Mouse (Mus musculus): ENCODE data around the gene 1700007K13Rik. TPM values are rescaled to one million over a fixed set of nuclear protein-coding genes. Genes with fewer than 3 reads are reported as not detected.

Gene 1700007K13Rik
- polyA plus RNA-seq, 1 experiment from 2014 or later: not detected

- 61% methylated on average over 6 of the region's 6 CpGs for WGBS (ENCODE audit: insufficient replicate concordance)
Measured at GRCm38 (mm10) chr2:28440842-28441241, 25.3 kb downstream of the 1700007K13Rik start.

GRCm38 (mm10) chr2:28435401-28435800 lies 30.7 kb downstream of the 1700007K13Rik start:
- H3K4me2 ChIP-seq: no peak overlapping the region
- WGBS (ENCODE audit: insufficient replicate concordance): 56% methylated on average over 11 of the region's 11 CpGs
- H3K27me3 ChIP-seq: no peaks in the 10 kb centered on the region
- H3K27ac ChIP-seq (replicated peaks): no peak overlapping the region
- ATAC-seq (ENCODE audit: insufficient read depth): no peak
- no peaks in the 10 kb centered on the region for H3K36me3 ChIP-seq (replicated peaks)
- H3K4me3 ChIP-seq (replicated peaks): no peak overlapping the region
- no peaks in the 10 kb centered on the region for H3K9me3 ChIP-seq (replicated peaks)
- H3K4me1 ChIP-seq (replicated peaks): no peaks in the 10 kb centered on the region
- H3K9ac ChIP-seq: no peak overlapping the region

More at GRCm38 (mm10) chr2:28440842-28441241, 25.3 kb downstream of the 1700007K13Rik start:
- H3K36me3 ChIP-seq (replicated peaks): no peaks in the 10 kb centered on the region
- H3K4me3 ChIP-seq (replicated peaks): no peak overlapping the region
- ATAC-seq (ENCODE audit: insufficient read depth): no peak
- no peak overlapping the region for H3K4me2 ChIP-seq
- no peak overlapping the region for H3K9ac ChIP-seq
- H3K9me3 ChIP-seq (replicated peaks): no peaks in the 10 kb centered on the region
- H3K27ac ChIP-seq (replicated peaks): no peak overlapping the region
- H3K27me3 ChIP-seq: peaks cover 17% of the 10 kb centered on the region
- no peaks in the 10 kb centered on the region for H3K4me1 ChIP-seq (replicated peaks)

GRCm38 (mm10) chr2:28433512-28433911 lies 32.6 kb downstream of the 1700007K13Rik start:
- Histone ChIP-seq H3K4me2 (no peak overlapping the region), H3K9ac (no peak overlapping the region), H3K4me3 (replicated peaks) (no peak overlapping the region), H3K36me3 (replicated peaks) (no peaks in the 10 kb centered on the region), H3K9me3 (replicated peaks) (no peaks in the 10 kb centered on the region), H3K27me3 (no peaks in the 10 kb centered on the region), H3K4me1 (replicated peaks) (no peaks in the 10 kb centered on the region), H3K27ac (replicated peaks) (no peak overlapping the region)
- no peak for ATAC-seq (ENCODE audit: insufficient read depth)
- 0% methylated on average over 1 of the region's 2 CpGs for WGBS (ENCODE audit: insufficient replicate concordance)

- ATAC-seq (ENCODE audit: insufficient read depth): no peak
- H3K4me2 ChIP-seq: no peak overlapping the region
- H3K27ac ChIP-seq (replicated peaks): no peak overlapping the region
- no peaks in the 10 kb centered on the region for H3K9me3 ChIP-seq (replicated peaks)
- no peaks in the 10 kb centered on the region for H3K36me3 ChIP-seq (replicated peaks)
- H3K27me3 ChIP-seq: no peaks in the 10 kb centered on the region
- H3K4me1 ChIP-seq (replicated peaks): no peaks in the 10 kb centered on the region
- 28% methylated on average over 1 of the region's 1 CpGs for WGBS (ENCODE audit: insufficient replicate concordance)
- no peak overlapping the region for H3K9ac ChIP-seq
- no peak overlapping the region for H3K4me3 ChIP-seq (replicated peaks)
Measured at GRCm38 (mm10) chr2:28432811-28433210, 33.3 kb downstream of the 1700007K13Rik start.

- Histone ChIP-seq H3K4me1 (replicated peaks) (no peaks in the 10 kb centered on the region), H3K4me3 (replicated peaks) (no peak overlapping the region), H3K36me3 (replicated peaks) (no peaks in the 10 kb centered on the region), H3K9me3 (replicated peaks) (no peaks in the 10 kb centered on the region), H3K9ac (no peak overlapping the region), H3K27ac (replicated peaks) (no peak overlapping the region), H3K4me2 (no peak overlapping the region), H3K27me3 (no peaks in the 10 kb centered on the region)
- 51% methylated on average over 6 of the region's 6 CpGs for WGBS (ENCODE audit: insufficient replicate concordance)
- ATAC-seq (ENCODE audit: insufficient read depth): no peak
Measured at GRCm38 (mm10) chr2:28430846-28431245, 35.3 kb downstream of the 1700007K13Rik start.

GRCm38 (mm10) chr2:28427226-28427625 lies 38.9 kb downstream of the 1700007K13Rik start:
- Histone ChIP-seq H3K27ac (replicated peaks) (no peak overlapping the region), H3K4me1 (replicated peaks) (no peaks in the 10 kb centered on the region), H3K4me3 (replicated peaks) (no peak overlapping the region), H3K9me3 (replicated peaks) (no peaks in the 10 kb centered on the region), H3K36me3 (replicated peaks) (no peaks in the 10 kb centered on the region), H3K4me2 (no peak overlapping the region), H3K27me3 (no peaks in the 10 kb centered on the region), H3K9ac (no peak overlapping the region)
- WGBS (ENCODE audit: insufficient replicate concordance): 65% methylated on average over 6 of the region's 6 CpGs
- no peak for ATAC-seq (ENCODE audit: insufficient read depth)

- H3K4me2 ChIP-seq: no peak overlapping the region
- H3K9ac ChIP-seq: no peak overlapping the region
- no peaks in the 10 kb centered on the region for H3K36me3 ChIP-seq (replicated peaks)
- H3K9me3 ChIP-seq (replicated peaks): no peaks in the 10 kb centered on the region
- WGBS (ENCODE audit: insufficient replicate concordance): 10% methylated on average over 3 of the region's 3 CpGs
- H3K4me1 ChIP-seq (replicated peaks): no peaks in the 10 kb centered on the region
- no peak for ATAC-seq (ENCODE audit: insufficient read depth)
- H3K27me3 ChIP-seq: no peaks in the 10 kb centered on the region
- no peak overlapping the region for H3K4me3 ChIP-seq (replicated peaks)
- no peak overlapping the region for H3K27ac ChIP-seq (replicated peaks)
Measured at GRCm38 (mm10) chr2:28423167-28423566, 43.0 kb downstream of the 1700007K13Rik start.

GRCm38 (mm10) chr2:28419898-28420297 lies 46.2 kb downstream of the 1700007K13Rik start:
- Histone ChIP-seq H3K9ac (no peak overlapping the region), H3K27me3 (no peaks in the 10 kb centered on the region), H3K4me3 (replicated peaks) (no peak overlapping the region), H3K9me3 (replicated peaks) (no peaks in the 10 kb centered on the region), H3K4me1 (replicated peaks) (peaks cover 9% of the 10 kb centered on the region; the same call in 1 of the 2 replicates), H3K27ac (replicated peaks) (no peak overlapping the region), H3K36me3 (replicated peaks) (no peaks in the 10 kb centered on the region), H3K4me2 (no peak overlapping the region)
- 20% methylated on average over 4 of the region's 4 CpGs for WGBS (ENCODE audit: insufficient replicate concordance)
- ATAC-seq (ENCODE audit: insufficient read depth): no peak

GRCm38 (mm10) chr2:28418034-28418433 lies 48.1 kb downstream of the 1700007K13Rik start:
- no peak overlapping the region for H3K9ac ChIP-seq
- no peaks in the 10 kb centered on the region for H3K27me3 ChIP-seq
- H3K36me3 ChIP-seq (replicated peaks): no peaks in the 10 kb centered on the region
- no peak for ATAC-seq (ENCODE audit: insufficient read depth)
- H3K4me2 ChIP-seq: no peak overlapping the region
- WGBS (ENCODE audit: insufficient replicate concordance): 35% methylated on average over 2 of the region's 2 CpGs
- peaks cover 10% of the 10 kb centered on the region; the same call in 1 of the 2 replicates for H3K4me1 ChIP-seq (replicated peaks)
- H3K27ac ChIP-seq (replicated peaks): no peak overlapping the region
- no peak overlapping the region for H3K4me3 ChIP-seq (replicated peaks)
- no peaks in the 10 kb centered on the region for H3K9me3 ChIP-seq (replicated peaks)

- peaks cover 10% of the 10 kb centered on the region; the same call in 1 of the 2 replicates for H3K4me1 ChIP-seq (replicated peaks)
- WGBS (ENCODE audit: insufficient replicate concordance): 47% methylated on average over 1 of the region's 1 CpGs
- H3K4me2 ChIP-seq: no peak overlapping the region
- H3K36me3 ChIP-seq (replicated peaks): no peaks in the 10 kb centered on the region
- H3K9me3 ChIP-seq (replicated peaks): no peaks in the 10 kb centered on the region
- no peak overlapping the region for H3K9ac ChIP-seq
- no peak for ATAC-seq (ENCODE audit: insufficient read depth)
- no peak overlapping the region for H3K4me3 ChIP-seq (replicated peaks)
- H3K27ac ChIP-seq (replicated peaks): no peak overlapping the region
- H3K27me3 ChIP-seq: no peaks in the 10 kb centered on the region
Measured at GRCm38 (mm10) chr2:28416511-28416910, 49.6 kb downstream of the 1700007K13Rik start.

GRCm38 (mm10) chr2:28415387-28416024 lies 50.6 kb downstream of the 1700007K13Rik start:
- H3K36me3 ChIP-seq (replicated peaks): no peaks in the 10 kb centered on the region
- no peaks in the 10 kb centered on the region for H3K9me3 ChIP-seq (replicated peaks)
- H3K27ac ChIP-seq (replicated peaks): no peak overlapping the region
- H3K4me2 ChIP-seq: no peak overlapping the region
- no peak overlapping the region for H3K9ac ChIP-seq
- H3K4me3 ChIP-seq (replicated peaks): no peak overlapping the region
- H3K27me3 ChIP-seq: no peaks in the 10 kb centered on the region
- peak; percentile 52 for ATAC-seq (ENCODE audit: insufficient read depth)
- peaks cover 10% of the 10 kb centered on the region; the same call in 1 of the 2 replicates for H3K4me1 ChIP-seq (replicated peaks)
- WGBS (ENCODE audit: insufficient replicate concordance): 57% methylated on average over 10 of the region's 10 CpGs

GRCm38 (mm10) chr2:28414757-28415137 lies 51.4 kb downstream of the 1700007K13Rik start:
- Histone ChIP-seq H3K4me2 (no peak overlapping the region), H3K27ac (replicated peaks) (no peak overlapping the region), H3K9me3 (replicated peaks) (no peaks in the 10 kb centered on the region), H3K27me3 (no peaks in the 10 kb centered on the region), H3K4me1 (replicated peaks) (peaks cover 10% of the 10 kb centered on the region; the same call in 1 of the 2 replicates), H3K4me3 (replicated peaks) (no peak overlapping the region), H3K9ac (no peak overlapping the region), H3K36me3 (replicated peaks) (no peaks in the 10 kb centered on the region)
- no peak for ATAC-seq (ENCODE audit: insufficient read depth)
- WGBS (ENCODE audit: insufficient replicate concordance): 66% methylated on average over 5 of the region's 5 CpGs
